Mouse (Mus musculus) skeletal muscle tissue, adult 2 months (tissue): Measurements from ENCODE around the gene Rab3gap1.

Source experiments
- DNase-seq: peaks from one replicate; pipeline ENCODE4 v3.0.0-alpha.2; 2012; ENCODE audit warnings: low read depth, low spot score

Gene Rab3gap1

DNA sequence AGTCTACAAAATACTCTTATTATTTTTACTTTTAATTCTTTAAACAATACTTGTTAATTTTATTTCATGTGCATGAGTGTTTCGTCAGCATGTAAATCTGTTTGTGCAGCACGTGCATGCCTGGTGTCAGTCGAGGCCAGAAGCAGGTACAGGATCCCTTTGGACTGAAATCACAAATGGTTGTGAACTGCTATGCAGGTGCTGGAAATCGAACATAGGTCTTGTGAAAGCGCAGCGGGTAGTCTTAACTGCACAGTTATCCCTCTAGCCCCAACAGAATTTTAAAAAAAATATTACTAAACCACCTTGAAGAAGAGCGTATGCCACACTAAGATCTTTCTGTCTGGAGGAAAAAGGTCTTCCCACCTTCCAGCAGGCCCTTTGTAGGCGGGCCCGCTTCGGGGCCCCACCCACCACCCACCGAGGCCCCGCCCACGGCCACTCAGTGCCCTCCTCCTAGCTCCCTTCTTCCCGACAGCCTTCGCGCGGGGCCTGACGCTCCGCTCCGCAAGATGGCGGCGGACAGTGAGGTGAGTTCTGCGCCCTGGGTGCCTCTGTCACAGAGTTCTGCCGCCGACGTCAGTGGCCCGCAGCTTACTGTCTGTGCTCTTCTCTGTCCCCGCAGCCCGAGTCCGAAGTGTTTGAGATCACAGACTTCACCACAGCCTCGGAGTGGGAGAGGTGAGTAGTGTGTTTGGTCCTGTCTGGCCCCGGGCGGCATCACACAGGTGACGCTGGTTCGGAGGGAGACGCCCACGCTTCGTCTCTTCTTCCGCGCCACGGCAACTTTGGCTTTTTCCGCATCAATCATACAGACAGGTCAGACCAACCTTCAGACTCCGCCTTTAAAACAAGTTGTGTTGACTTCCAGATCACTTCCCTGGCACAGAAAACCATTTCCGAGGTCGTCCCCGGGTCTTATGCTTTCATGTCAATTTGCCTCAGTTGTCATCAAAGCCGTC is at the start of gene Rab3gap1:
Rab3gap1 (plus strand) TSS at position 474 of the 962 bp plus-strand sequence.
- peak; percentile 78 for DNase-seq

DNA sequence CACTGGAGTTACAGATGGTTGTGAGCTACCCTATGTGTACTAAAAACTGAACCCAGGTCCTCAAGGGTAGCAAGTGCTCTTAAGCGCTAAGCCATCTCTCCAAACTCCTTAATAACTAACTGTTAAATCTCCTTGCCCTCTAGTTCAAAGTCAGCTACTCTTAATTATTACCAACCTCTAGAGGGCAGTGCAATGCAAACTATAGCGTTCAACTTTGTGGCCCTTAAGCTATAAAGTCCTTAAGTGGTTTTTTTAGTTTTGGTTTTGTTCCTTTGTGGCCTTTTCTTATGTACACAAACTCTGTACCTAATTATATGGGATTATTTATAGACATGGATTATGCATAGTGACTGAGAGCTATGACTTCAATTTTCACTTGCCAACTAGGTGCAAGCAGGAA is 41.2 kb upstream of the Rab3gap1 start:
- DNase-seq, result peak; percentile 21

DNA sequence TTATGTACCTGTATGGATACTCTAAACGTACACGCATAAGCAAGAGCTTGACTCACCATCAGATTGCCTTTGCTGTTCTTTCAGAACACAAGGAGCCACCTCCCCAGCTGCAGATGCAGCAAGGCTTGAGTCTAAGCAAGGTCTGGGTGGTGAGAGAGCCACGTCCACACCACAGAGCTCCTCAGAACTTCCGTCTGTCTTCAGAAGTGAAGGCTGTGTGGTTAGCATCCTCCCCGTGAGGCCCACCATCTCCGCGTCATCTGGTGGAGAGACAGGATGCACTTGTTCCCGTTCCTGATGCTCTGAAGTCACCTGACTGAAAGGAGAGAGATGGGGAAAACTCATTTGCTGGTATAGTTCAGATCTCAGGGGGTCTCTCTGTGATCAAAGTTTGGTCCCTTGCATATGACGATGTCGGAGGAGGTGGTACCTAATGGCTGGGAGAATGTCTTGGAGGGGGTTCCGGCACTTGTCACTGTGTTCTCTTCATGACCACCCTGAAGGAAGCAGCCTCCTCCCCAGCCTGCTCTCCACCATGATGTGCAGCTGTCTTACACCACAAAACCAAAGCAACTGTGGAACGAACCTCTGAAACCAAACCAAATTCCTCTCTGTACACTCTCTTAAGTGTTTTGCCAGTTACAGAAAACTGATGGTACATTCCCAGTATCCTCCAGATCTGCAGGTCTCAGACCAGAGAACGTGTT is 38.2 kb upstream of the Rab3gap1 start:
- DNase-seq, result no peak

- DNase-seq, result no peak
Measured at GRCm38 (mm10) chr1:127833714-127834113, 34.9 kb upstream of the Rab3gap1 start.

- DNase-seq, result no peak
Measured at GRCm38 (mm10) chr1:127834202-127834601, 34.4 kb upstream of the Rab3gap1 start.

- no peak for DNase-seq
Measured at GRCm38 (mm10) chr1:127836619-127837018, 32.0 kb upstream of the Rab3gap1 start.

GRCm38 (mm10) chr1:127838602-127839001 is 30.0 kb upstream of the Rab3gap1 start:
- no peak for DNase-seq

- no peak for DNase-seq
Measured at GRCm38 (mm10) chr1:127845472-127845871, 23.1 kb upstream of the Rab3gap1 start.

DNA sequence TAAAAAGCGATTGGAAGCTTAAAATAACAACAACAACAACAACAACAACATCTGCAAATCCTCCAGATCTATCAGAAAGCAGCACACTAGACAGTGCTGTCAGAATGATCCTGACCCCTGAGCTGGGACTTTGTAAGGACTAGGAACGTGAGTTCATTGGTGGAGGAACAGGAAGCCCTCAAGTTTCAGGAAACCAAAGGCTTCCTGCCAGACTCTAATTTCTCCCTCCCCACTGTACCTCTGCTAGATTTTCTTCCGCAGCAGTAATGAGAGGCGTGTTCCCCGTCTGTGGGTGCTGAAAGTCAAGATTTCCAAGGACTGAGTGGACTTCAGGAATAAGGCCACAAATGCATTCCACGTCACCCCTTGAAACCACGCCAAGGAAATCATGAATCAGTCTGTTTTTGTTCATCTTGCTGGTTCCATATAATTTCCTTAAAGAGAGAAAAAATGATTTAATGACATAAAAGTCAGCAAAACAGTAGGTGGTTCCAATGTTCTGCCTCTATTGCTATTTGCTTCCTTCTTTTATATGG is 18.4 kb upstream of the Rab3gap1 start:
- peak; percentile 21 for DNase-seq

DNA sequence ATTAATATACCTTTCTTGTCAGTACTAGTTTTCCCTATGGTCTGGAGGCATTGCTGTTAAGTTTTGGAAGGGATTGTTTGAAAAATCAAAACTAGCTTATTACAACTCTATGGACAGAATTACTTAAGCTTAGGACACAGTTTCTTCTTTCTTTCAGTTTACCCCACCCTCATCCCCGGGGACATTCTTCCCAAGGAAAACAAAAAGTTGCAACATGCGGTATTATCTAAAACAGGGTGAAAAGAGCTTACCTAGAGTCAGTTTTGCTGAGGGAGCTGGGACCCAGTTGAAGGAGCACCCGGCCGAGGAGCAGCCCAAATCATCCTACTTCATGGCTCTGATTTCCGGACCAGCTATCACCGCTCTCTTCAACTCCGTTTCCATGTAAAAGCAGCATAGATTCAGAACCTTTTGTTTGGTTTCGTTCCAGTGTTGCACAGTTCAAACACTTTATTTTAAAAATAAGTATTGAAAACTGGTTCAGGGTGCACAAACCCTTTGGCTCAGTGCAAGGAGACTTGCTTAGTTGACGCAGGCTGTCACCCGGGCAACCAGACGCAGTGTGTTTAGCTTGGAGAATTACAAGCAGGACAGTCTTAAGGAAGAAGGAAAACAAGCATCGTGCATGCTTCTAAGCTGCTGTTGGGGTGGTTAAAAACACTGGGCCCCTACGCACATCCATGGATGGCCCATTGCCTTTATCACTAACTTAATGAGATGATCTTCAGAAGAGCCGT is 13.9 kb upstream of the Rab3gap1 start, which contains the start of gene Map3k19:
Map3k19 (minus strand) TSS at position 546 of the 737 bp plus-strand sequence.
- DNase-seq, result no peak

DNA sequence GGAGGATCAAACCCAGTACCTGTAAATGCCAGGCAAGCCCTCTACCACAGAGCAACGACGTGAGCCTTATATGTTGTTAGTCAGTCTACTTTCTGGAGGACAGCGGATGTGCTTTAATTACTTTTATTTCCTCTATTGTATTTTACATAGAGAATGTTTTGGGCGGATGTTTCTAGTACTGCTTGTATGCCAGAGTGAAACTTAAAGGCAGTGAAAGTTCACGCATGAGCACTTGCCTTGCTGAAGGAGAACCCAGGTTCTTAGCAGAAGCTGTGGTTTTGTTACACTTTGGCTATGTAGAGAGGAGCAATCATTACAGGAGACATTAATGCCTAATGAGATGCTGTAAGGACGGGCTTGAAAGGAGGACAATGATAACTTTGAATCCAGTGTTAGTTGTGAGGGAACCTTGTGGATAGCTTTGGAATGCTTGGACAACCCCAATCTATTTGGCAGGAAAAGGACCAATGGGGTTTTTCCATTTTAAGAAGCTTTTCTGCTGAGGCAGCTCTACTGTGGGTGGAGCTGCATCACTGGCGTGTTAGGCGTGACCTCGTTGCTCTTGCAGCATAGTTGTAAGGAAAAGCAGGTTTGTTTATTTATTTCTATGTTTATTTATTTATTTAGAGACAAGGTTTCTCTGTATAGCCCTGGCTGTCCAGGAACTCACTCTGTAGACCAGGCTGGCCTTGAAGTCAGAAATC is 9.5 kb upstream of the Rab3gap1 start:
- DNase-seq, result no peak

DNA sequence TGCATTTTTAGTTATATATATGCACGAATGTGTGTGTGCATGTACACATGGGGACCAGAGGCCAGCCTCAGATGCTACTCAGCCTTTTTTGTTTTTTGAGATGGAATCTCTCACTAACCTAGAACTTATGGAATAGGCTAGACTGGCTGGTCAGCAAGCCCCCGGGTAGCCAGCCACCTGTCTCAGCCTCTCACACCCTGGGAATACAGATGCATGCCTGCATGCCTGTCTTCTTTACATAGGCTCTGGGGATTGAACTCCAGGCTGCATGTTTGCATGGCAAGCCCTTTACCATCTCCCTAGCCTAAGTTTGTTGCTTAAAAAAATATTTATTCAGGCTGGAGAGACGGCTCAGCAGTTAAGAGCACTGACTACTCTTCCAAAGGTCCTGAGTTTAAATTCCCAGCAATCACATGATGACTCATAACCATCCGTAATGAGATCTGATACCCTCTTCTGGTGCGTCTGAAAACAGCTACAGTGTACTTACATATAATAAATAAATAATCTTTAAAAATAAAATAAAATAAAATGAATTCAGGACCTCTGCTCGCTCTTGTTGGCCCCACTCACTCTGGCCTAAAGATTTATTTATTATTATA is 8.7 kb upstream of the Rab3gap1 start:
- no peak for DNase-seq

DNA sequence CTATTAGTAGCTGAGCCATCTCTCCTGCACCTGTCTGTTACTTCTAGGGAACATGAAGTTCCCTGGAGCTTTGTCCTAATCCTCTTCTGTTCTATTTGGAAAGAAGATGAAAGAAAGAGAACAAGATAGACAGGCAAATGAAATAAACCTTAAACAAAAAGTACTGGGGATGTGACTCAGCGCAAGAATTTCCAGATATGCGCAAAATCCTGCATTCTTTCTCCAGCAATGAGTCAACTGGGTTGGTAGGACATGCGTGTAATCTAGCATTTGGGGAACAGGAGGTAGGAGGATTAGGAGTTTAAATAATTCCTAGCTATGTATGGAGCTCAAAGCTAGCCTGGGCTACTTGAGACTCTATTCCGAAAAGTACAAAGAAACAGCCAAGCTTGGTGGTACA is 8.1 kb upstream of the Rab3gap1 start:
- no peak for DNase-seq

- DNase-seq, result no peak
Measured at GRCm38 (mm10) chr1:127861900-127862299, 6.7 kb upstream of the Rab3gap1 start.

GRCm38 (mm10) chr1:127863806-127864205 is 4.8 kb upstream of the Rab3gap1 start:
- no peak for DNase-seq

DNA sequence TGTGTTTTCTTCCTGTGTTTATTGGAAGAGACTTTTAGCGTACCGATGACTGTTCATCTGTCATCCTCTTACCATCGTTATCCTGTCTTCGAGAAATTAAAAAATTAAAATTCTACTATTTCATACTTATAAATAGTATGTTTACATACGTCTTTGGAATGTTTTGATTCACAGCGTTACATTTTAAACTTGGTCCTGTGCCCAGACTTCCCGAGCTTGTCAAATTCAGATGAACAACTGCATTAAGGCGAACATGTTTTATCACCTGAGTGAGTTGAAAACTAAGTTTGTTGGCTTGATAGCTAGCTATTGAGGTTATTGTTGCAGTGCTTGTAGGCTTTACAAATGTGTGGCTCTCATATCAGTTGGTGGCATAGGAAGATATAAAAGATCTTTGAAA is 703 bp downstream of the Rab3gap1 start:
- no peak for DNase-seq

DNA sequence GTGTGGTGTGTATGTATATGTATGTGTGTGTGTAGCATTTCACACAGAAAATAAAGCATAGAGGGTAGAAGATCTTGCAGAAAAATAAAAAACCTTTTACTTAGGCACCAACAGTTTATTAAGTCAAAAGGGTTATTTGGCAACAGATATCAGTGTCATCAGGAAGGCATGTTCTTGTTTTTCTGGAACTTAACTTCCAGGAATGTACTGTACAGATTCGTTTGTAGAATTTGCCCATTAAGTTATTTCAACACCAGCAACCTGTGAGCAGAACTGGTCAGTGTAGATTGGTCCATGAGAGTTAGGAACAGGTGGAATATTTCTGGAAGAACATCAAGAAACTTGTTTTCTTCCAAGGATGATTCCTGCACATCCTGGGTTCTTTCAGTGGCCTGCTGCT is 30.8 kb downstream of the Rab3gap1 start:
- DNase-seq, result no peak

- no peak for DNase-seq
Measured at GRCm38 (mm10) chr1:127904774-127905385, 36.3 kb downstream of the Rab3gap1 start.

DNA sequence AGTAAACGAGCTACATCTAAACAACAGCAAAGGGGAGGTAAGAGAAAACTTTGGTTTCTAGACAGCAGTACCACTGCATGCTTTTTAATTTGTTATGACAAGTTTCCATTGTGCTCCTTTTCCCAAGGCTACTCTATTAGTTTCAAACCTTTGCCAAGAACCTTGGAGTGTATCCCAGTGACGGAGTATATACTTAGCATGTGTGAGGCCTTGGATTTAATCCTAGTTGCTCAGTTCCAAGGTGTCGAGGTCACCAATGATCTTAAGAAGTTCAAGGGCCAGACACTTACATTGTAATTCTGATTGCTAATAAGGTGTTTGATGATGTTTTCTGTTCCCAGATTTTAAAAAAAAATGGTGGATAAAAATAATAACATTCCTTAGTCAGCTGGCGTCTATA is 44.5 kb downstream of the Rab3gap1 start:
- DNase-seq, result peak; percentile 13

DNA sequence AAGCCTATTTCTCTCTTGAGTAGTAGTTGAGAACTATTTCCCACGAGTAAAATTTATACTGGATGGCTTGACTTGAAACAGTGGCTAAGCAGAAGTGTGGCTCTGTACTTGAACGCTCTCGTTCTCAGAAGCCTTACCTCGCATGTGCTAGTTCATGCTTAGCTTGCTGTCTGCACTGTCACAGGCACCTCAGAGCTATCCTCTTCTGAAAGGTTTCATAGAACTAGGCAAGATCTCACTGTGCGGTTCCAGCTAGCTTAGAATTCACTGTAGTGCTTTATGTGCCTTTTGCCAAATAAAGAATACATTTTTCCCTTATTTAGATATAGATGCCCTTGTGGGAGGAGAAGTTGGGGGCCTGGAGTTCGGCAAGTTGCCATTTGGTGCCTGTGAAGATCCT is 46.7 kb downstream of the Rab3gap1 start:
- DNase-seq, result no peak
